Mouse (Mus musculus): ENCODE results near the gene Rwdd2b.

Gene Rwdd2b

DNA sequence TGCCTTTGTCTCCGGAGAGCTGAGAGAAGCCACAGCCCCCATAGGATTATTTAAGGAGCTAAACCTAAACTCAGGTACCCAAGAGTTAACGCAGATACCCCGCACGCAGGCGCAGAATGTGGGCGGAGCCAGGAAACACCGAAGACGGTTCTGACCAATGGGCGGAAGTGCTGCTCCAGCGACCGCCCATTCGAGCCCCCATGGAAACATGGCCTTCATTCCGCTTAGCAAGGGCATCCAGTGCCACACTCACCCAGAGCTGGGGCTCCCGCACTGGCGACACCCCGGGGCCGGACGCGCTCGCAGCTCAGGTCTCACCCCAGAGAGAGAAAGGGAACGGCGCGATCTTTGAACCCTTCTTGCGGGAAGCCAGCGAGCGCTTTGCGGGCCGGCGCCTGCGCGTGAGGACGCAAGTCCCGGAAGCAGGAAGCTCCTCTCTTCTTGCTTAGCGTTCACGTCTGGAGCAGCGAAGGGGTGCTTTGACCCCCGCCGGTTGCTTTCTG, at the start of gene Rwdd2b:
TSS of gene Rwdd2b (minus strand) at position 390 of the 503 bp plus-strand sequence.
- peak; percentile 96 to 97 for DNase-seq

DNA sequence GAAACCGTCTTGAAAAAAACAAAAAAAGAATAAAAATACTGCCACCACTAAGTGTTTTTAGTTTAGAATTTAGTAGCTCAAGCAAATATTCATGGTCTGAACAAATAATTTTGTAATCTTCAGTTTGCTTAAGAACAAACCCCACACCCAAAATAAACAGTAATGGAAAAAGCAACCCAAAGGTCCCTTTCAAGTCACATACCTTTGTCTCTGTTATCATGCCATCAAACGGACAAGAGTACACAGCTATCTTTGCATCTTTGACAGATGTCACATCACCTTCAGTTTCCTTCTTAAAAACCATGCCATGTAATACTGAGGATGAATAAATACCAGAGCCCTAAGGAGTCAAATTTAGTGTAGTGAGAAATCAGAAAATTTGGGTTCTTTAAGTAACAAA, 48.2 kb upstream of the Rwdd2b start:
- DNase-seq, result no peak

DNA sequence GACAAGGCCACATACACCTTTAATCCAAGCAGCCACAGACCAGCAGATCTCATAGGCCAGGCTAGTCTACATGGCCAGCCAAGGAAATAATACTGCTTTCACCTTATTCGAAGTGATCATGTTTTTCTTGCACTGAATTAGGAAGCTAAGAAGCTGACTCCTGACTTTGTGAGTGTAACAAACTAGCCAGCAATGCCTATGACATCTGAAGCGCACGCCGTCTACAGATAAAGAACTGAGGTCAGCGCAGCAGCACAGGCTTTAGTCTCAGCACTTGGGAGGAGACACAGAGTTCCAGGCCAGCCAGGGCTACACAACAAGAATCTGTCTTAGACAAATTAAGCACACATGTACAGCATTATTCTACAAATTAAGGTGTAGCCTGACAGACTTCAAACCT, 46.4 kb upstream of the Rwdd2b start:
- DNase-seq, result no peak

DNA sequence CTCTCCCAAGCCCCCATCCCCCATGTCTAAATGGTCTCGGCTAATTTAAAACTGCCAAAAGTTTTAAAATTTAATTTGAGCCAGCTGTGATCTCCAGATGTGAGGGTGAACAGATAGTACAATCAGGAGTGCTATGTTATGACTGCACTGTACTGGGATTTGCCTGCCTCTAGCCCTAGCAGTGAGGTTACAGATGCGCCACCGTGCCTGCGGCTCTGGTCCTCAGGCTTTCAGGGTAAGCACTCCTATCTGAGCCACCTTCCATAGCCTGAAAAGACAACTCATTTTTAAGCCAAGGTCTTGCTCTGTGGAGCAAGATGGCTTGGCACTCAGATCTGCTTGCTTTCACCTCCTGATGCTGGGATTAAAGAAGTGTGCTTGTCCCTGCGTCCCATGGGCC, 44.0 kb upstream of the Rwdd2b start:
- no peak for DNase-seq

DNA sequence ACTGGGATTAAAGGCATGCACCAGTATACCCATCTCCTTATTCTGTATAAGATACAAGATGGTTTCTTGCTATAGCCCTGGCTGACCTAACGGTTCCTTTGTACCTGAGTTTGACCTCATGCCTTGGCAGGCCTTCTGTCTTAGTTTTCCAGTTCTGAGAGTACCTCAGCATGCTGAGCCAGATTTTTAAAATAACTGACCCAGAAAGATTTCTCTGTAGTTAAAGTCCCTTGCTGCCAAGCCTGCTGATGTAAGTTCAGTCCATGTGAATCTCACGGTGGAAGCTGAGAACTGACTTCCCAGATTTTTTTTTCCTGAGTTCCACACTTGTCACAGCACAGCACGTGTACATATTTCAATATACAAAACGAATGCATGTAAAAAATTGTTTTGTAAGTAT, 30.2 kb upstream of the Rwdd2b start:
- no peak for DNase-seq

DNA sequence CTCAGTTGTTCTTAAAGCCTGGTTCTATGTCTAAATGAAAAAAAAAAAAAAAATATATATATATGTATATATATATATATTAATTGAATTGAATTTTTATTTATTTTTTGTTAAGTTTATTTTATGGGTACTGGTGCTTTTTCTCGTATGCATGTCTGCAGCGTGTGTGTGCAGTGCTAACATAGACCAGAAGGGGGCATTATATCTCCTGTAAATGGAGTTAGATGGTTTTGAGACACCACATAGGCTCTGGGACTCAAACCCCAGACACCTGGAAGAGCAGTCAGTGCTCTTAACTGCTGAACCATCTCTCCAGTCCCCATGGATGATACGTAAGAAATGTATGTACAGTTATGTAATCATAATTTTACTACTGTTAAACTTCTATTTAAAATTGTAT, 18.4 kb upstream of the Rwdd2b start:
- peak; percentile 18 to 28 for DNase-seq

DNA sequence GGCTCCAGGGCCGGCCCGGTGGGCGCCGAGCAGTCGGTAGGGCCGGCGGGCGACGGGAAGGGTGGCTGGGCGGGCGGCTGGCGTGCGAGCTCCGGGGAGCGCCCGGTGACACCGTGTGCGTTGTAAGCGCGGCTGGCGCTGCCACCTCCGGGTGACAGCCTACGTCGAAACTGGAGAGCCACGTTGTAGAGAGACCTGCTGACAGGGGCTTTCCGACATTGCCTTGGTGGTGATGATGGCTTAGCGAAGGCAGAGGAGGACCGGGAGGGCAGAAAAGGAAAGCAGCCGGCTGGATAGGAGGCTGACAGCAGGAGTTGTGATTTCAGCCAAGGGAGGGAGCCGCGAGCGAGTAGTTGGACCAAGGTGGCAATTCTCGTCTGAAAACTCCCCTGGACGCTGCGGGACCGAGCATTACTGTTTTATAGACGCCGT, 14.8 kb upstream of the Rwdd2b start:
- DNase-seq, result peak; percentile 47 to 54

DNA sequence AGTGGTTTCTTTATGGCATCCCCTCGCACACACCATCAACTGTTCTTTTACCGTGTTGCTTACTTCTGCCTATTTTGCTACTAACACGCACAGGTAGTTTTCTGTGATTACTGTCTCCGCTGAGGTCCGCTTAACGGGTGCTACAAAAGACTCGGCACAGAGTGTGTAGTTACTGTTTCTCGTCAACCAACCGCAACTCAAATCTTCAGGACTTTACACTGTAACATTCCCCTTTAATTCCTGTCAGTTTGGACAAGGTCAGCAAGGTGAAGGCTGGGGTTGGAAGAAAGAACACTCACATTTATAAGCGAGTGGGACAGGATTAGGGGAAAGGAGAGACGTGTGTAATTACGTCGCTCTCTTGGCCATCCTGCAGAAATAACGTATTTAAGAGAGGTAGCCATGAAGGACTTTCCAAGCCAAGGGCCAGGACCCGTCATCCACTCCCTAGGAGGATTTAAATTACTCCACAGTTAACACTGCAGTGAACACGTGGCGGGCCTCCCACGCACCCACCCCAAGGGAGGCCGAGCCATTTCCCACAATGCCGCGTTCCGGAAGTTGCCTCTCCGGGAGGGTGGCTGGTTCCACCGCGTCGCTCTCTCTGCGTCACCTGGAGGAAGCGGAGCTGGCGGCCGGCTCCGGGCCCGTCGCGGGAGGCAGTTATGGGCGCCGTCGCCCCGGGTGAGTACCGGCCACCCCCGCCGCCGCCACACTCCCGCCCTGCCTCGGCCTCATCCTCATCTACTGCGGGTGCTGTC, 14.2 kb upstream of the Rwdd2b start, which contains the start of gene Usp16:
TSS of gene Usp16 (plus strand) at position 285 of the 761 bp plus-strand sequence.
- DNase-seq, result peak; percentile 94 to 95

DNA sequence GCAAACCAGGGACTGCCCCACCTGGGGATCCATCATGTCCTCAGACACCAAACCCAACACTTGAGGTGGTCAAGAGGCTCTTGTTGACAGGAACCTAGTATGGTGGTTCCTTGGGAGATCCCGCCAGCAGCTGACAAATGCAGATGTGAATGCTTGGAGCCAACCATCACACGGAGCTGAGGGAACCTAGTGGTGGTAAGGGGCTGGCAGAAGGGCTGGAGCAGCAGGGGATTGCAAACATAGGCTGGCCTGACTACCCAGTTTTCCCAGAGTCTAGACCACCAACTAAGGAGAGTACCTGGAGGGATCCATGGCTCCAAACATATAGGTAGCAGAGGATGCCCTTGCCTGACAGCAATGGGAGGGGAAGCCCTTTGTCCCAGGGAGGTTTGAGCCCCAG, 12.9 kb upstream of the Rwdd2b start:
- DNase-seq, result no peak

DNA sequence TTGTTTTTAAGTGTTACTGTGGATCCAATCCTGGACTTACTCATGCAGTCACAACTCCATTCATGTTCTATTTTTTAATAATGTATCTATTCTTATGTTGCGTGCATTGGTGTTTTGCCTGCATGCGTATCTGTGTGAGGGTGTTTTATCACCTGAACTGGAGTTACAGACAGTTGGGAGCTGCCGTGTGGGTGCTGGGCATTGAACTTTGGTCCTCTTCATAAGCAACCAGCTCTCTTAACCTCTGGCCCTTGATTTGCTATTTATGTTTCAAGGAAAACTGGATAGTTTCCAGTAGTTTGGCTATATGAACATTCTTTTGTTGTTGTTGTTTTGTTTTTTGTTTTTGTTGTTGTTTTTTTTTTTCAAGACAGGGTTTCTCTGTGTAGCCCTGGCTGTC, 5.2 kb upstream of the Rwdd2b start:
- DNase-seq, result no peak

DNA sequence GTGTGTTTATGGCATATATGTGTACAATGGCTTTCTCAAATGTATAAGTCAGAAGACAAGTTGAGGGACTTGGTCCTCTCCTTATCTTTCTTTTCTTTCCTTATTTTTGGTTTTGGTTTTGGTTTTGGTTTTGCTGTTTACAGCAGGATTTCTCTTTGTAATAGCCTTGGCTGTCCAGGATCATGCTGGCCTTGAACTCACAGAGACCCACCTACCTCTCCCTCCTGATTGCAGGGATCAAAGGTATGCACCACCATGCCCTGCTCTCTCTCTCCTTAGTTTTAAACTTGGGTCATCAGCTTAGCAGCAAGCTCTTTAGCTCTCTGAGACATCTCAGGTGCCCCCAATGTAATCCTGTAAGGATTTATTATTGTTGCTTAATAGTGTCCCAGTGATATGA, 4.7 kb upstream of the Rwdd2b start:
- no peak for DNase-seq

DNA sequence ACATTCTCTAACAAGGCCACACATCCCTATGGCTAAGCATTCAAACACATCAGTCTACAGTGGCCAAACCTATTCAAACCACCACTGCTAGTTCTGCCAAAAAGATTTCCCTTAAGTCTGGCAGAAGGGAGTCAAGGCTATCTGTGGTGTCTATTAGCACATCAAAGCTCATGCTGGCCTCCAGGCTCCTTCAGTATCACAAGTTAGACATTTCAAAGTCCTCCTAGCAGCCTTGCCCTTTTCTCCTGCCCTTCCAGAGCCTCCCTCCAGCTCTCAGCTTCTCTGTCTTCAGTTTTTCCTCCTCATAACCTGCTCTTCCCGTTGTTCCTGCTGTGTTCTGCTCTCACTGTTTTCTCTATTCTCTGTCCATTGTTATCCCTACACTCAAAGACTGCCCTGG, 3.7 kb upstream of the Rwdd2b start:
- DNase-seq, result no peak

DNA sequence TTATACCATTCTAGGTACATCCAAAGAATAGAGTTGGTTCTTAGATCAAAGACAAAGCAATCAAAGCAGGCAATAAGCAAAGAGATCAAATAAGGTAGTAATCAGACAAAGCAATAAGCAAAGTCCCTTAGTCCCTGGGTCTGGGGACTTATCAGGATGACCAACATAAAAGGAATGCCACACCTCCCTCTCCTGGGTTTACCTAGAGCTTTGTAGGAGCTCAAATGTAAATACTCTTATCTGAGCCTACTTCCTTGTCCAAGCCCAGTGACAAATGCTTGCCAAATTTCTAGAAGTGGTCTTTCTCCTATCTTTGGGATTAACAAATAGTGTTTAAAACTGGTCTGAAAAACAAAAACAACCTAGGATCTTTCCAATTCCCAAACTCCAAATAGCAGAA, 2.9 kb upstream of the Rwdd2b start:
- DNase-seq, result no peak

DNA sequence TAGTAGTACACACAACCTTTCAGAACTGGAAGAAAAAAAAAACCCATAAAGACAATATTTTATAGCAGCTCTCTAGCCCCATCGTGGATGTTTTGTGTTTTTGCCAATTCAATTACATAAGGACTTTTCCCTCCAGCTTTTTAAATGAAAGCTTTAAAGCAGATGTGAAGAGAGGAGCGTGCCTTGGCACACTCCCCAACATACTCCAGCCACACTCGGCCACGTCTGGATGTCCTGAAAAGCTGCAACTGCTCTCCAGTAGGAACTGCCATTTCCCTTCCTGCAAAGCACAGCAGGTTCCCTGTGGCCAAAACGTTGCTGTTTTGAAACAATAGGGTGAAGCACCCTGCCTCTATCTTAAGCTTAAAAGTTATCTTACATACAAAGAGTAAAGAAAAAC, 1.9 kb upstream of the Rwdd2b start:
- DNase-seq, result no peak

DNA sequence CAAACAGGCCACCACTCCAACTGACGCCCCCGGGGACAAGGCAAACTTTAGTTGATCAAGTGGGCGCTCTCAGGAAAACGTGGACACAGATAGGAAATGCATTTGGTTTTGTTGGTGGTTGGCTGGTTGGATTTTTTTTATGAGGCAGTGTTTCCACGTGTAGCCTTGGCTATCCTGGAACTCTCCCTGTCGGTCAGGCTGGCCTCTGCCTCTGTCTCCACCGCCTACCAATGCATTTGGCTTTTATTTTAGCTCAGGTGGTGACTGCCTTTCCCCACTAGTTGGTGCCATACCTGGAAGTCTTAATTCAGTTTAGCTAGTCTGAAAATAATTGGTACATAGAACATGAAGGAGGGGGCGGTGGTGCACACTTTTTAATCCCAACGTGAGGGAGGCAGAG, 716 bp upstream of the Rwdd2b start:
- DNase-seq, result peak; percentile 34 to 45

DNA sequence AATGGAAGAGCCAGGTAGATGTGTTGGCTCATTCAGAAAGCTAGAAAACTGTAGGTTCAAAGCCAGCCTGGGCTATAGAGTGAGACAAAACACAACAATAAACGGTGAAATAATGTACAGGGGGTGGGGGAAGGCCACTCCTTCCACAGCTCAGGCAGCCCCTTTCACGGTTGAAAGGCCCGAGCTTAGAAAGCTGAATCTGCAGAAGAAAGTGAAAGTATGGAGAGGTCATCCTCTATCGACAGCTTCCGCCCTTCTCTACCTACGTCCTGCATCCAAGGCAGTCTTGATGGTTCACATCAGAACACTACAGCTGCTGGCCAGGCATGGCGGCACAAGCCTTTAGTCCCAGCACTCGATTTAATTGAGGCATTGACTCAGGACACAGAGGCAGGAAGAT, 1.7 kb downstream of the Rwdd2b start:
- no peak for DNase-seq

DNA sequence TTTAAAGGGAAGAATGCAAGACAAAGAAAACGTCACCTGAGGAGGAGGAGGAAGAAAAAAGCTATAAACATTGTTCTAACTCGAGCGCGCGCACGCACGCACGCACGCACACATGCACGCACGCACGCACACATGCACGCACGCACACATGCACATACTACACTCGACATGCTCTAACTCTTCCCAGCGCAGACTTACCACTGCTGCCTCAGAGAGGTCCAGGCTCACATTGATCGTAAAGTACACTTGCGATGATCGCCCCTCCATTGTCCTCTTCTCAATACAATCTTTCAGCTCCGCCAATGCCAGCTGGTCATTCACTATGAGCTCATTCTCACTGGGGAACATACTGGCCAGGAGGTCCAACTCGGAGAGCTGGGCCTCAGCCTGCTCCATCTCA, 3.3 kb downstream of the Rwdd2b start:
- no peak for DNase-seq

DNA sequence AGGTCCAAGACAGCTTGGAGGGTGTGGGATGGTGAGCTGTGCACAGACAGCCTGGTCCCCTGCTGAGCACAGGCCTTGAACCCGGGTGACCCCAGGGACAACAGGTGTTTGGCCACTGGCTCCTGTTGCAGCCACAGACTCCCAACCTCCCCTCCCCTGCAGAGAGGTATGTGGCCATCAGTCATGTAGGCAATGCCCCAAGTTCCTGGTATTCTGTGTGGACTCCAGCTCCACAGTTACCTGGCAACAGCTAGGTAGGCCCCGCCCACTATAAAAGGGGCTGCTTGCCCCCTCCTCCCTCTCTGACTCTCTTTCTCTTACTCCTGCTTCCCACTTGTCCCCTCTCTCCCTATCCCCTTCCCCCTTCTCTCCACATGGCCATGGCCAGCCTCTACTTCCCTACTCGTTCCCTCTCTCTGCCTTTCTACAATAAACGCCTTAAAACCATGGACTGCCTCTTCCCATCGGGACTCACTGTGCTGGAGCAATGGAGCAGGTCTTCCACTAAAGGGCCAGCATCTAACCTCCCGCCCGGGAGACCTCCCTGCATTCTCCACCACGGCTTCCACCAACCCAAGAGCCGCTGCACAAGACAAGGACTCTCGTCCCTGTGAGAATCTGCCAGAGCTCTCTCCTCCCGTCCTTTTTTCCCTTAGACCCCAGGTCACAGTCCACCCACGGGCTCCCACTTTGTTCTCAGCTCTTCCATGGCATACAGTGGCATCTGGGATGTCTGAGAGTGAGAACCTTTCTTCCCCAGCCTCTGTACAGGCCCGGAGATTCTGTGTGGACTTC, 4.8 kb downstream of the Rwdd2b start:
- DNase-seq, result no peak

DNA sequence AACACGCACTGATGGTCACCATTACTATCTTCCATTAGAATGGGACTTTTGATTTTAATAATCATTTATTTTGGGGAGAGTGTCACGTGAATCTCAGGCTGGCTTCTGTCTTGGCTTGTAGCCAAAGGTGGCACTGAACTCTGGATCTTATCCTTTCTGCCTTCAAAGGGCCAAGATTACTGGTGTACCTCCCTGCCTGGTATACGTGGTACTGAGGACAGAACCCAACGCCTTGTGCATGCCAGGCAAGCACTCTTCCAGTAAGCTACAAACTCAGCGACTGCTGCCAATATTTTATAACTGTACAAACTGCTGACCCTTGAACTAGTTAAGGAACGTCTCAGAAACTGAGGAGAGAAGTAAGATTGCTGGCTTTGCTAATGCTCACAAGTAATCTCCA, 5.4 kb downstream of the Rwdd2b start:
- DNase-seq, result no peak

DNA sequence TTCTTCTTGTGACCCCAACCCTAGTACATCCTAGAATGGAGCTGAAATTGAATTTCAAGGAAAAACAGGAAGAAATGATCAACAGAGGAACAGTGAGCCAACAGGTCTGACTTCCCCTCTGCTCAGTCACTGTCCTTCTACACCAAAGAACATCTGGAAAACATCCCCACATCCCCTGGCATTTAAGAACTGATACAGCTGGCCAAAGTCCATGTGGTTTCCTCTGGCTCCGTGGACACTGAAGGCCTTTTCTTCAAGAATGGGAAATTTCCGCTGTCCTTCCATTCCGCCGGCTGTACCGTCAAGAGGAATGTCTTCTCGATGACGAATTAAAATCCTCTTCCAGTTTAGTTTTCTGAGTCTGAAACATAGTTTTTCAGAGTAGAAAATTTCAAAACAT, 6.1 kb downstream of the Rwdd2b start:
- no peak for DNase-seq

DNA sequence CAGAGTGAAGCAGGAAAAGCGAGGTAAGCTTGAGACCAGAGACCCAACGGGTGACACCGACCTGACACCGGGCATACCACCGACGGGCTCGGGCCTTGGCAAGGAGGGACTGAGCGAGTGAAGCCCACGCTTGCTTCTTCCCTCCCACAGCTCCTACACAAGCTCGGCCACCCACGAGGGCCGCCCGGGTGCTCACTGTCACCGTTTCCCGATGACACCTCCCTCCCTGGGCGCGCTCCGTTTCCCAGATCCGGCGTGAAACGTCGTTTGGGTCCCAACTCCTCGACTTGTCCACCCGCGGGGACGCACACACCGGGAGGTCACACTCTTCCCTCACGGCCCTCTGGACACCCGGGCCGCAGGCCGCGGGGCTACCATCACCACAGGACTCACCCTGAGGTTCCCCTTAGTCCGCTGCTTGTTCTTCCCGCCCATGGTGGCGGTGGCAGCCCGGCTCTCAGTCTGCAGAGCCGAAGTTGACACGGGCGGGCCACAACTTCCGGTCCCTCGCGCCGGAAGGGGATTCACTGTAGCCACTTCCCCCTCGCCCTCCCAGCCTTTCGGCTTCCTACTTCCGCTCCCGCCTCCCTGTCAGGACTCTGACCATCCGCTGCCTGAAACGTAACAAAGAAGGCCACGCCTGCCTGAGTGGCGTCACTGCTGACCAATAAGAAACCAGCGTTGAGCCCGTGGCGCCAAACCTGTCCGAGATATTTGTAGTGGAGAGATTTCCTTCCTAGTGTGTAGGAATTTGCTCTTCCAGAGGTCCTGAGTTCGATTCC, 8.1 kb downstream of the Rwdd2b start, which contains the start of gene Ltn1:
TSS of gene Ltn1 (minus strand) at position 580 of the 782 bp plus-strand sequence.
- DNase-seq, result peak; percentile 99

DNA sequence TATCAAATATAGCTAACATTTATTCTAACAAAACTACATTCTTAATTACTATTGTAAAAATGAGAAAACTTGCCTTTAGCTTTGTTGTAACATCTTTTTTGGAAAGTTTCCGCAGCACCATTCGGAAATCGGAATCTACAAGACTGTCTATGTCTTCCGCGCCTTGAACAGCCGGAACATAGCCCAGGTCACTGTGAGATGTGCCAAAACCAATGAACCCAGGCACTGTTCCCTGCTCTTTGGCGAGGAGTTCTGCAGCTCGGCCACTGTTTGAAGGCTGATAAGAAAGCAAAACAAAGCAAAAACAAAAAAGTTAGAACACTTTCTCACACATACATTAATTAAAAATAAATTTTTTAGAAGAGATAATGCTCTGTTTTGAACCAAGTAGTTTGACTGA, 12.9 kb downstream of the Rwdd2b start:
- no peak for DNase-seq

DNA sequence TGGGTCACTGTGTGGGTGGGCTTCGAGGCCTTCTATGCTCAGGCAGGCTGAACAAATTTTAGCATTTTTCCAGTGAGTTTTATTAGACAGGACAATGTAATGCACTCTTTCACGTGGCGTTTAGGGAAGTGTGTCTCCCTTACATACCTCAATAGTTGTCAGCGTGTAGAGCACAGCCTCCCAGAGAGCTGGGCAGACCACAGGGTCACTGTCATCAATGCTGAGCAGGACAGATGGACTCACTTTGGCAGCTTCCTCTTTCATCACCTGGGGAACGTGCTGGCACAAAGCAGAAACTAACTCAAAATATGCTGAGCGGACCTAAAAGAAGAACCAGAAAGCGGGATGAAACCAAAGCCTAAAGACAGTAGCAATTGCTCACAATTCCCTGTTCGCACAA, 19.7 kb downstream of the Rwdd2b start:
- DNase-seq, result no peak

All from cerebellum, postnatal 10 days (tissue).